ENCODE assay signal across 19 mouse cellular contexts in the genomic region with DNA sequence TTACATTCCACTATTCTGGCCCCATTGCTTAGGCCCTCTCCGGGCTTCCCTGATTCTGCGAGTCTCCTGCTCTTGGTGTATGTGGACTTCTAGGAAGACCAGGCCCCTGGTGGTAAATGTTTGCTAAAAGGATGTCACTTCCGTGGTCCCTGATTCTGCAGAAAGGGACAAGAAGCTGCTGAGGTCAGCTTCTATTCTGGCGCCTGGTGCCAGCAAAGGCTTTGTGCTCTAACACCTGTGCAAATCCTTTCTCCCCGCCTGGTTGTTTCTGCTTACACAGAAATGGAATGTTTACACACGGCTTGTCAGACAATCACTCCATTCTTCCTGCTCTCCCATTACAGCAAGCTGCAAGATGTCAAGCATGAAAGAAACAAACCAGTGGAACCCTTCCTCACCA.
DNase-seq lines count a peak whose midpoint lies in the region; ATAC-seq and TF ChIP-seq lines count a peak whose summit lies in the region.
"Had no signal": no experiment of that assay in that cellular context is flagged by ENCODE, and none has a peak within 500 bp of the region (broad histone marks: within the 10 kb centered on the region; RNA-seq: fewer than 3 reads in every experiment).

No protein-coding gene starts in this region.

- H3K27me3 ChIP-seq in hindbrain, embryonic 15.5 days = no peaks in the 10 kb centered on the region
- no peaks in the 10 kb centered on the region for H3K27me3 ChIP-seq in hindbrain, postnatal 0 days (ENCODE audit: insufficient read depth, low read length)
- no peaks in the 10 kb centered on the region for H3K27me3 ChIP-seq in lung, embryonic 14.5 days (ENCODE audit: insufficient read depth, low read length)
- no peaks in the 10 kb centered on the region for H3K27me3 ChIP-seq in stomach, embryonic 15.5 days (replicated peaks)
- no peaks in the 10 kb centered on the region for H3K27me3 ChIP-seq in thymus, adult 2 months (ENCODE audit: control insufficient read depth, insufficient read depth, low read length)
- H3K27me3 ChIP-seq: embryonic facial prominence, embryonic 15.5 days; forebrain, embryonic 13.5 days; limb, embryonic 13.5 days; neural tube, embryonic 13.5 days had no signal

- no peak overlapping the region for H3K4me2 ChIP-seq in hindbrain, embryonic 15.5 days
- H3K4me2 ChIP-seq in hindbrain, postnatal 0 days (ENCODE audit: low read depth, low read length) = no peak overlapping the region
- no peak overlapping the region for H3K4me2 ChIP-seq in lung, embryonic 14.5 days
- no peak overlapping the region for H3K4me2 ChIP-seq in stomach, embryonic 15.5 days
- H3K4me2 ChIP-seq: embryonic facial prominence, embryonic 15.5 days; forebrain, embryonic 13.5 days; heart, embryonic 15.5 days; limb, embryonic 13.5 days; neural tube, embryonic 13.5 days had no signal

- no peak for ATAC-seq in hindbrain, embryonic 15.5 days (ENCODE audit: low FRiP score, low read depth)
- ATAC-seq in hindbrain, postnatal 0 days = no peak
- ATAC-seq in lung, embryonic 14.5 days (ENCODE audit: insufficient read depth) = peak; percentile 79
- ATAC-seq in stomach, embryonic 15.5 days (ENCODE audit: insufficient read depth, low FRiP score, low read depth) = peak; percentile 87
- ATAC-seq: forebrain, embryonic 13.5 days; inflammation-experienced regulatory T-cells, adult 6 months had no signal

- no peak for TF ChIP-seq POLR2A in thymus, adult 2 months (IDR thresholded peaks at IDR 0.05; ENCODE audit: control insufficient read depth, extremely low read depth, insufficient read depth, low read length, poor library complexity)

- 46% methylated on average over 6 of the region's 6 CpGs for WGBS in hindbrain, embryonic 15.5 days
- 42% methylated on average over 6 of the region's 6 CpGs for WGBS in hindbrain, postnatal 0 days
- WGBS in lung, embryonic 14.5 days = 29% methylated on average over 6 of the region's 6 CpGs
- 27% methylated on average over 6 of the region's 6 CpGs for WGBS in large intestine, adult 2 months
- 27% methylated on average over 6 of the region's 6 CpGs for WGBS in stomach, embryonic 15.5 days
- 93% methylated on average over 6 of the region's 6 CpGs for WGBS in thymus, adult 2 months

- TF ChIP-seq CTCF in hindbrain, postnatal 0 days (IDR thresholded peaks at IDR 0.05; ENCODE audit: low read depth) = no peak
- TF ChIP-seq CTCF in lung, embryonic 14.5 days (IDR thresholded peaks at IDR 0.05; ENCODE audit: low read depth) = peak; percentile 13; the same call in 1 of the 2 replicates
- TF ChIP-seq CTCF in thymus, adult 2 months (IDR thresholded peaks at IDR 0.05; ENCODE audit: borderline replicate concordance, control insufficient read depth, extremely low read depth, insufficient read depth, low read length, poor library complexity) = no peak

- no peak for DNase-seq in hindbrain, postnatal 0 days (ENCODE audit: low spot score)
- DNase-seq in lung, embryonic 14.5 days = peak; percentile 71
- DNase-seq in lung, postnatal 14 days = no peak
- DNase-seq in large intestine, adult 2 months (ENCODE audit: low read depth, low spot score) = peak; percentile 13
- no peak for DNase-seq in thymus, adult 2 months
- DNase-seq in gastrocnemius, postnatal 25 days = no peak
- DNase-seq: adrenal gland, adult 2 months; cerebellum, adult 9-11 months; heart, adult 11 months; right cerebral cortex, adult 18-20 months had no signal

- H3K9ac ChIP-seq in hindbrain, embryonic 15.5 days = no peak overlapping the region
- no peak overlapping the region for H3K9ac ChIP-seq in hindbrain, postnatal 0 days (replicated peaks; ENCODE audit: low read length)
- no peak overlapping the region for H3K9ac ChIP-seq in lung, embryonic 14.5 days
- no peak overlapping the region for H3K9ac ChIP-seq in stomach, embryonic 15.5 days
- H3K9ac ChIP-seq: embryonic facial prominence, embryonic 15.5 days; forebrain, embryonic 13.5 days; heart, embryonic 15.5 days; limb, embryonic 13.5 days; neural tube, embryonic 13.5 days had no signal

- H3K4me1 ChIP-seq in hindbrain, embryonic 15.5 days (replicated peaks) = 0 out of 2 replicates have a peak, but pooled peaks cover 3% of the 10 kb centered on the region
- H3K4me1 ChIP-seq in hindbrain, postnatal 0 days (ENCODE audit: insufficient read depth, low read length) = no peaks in the 10 kb centered on the region
- 0 out of 2 replicates have a peak, but pooled peaks cover 4% of the 10 kb centered on the region for H3K4me1 ChIP-seq in lung, embryonic 14.5 days (ENCODE audit: insufficient read depth)
- peaks cover 8% of the 10 kb centered on the region; the same call in 1 of the 2 replicates for H3K4me1 ChIP-seq in stomach, embryonic 15.5 days
- no peaks in the 10 kb centered on the region for H3K4me1 ChIP-seq in thymus, adult 2 months (replicated peaks; ENCODE audit: control insufficient read depth, insufficient read depth, low read length)
- H3K4me1 ChIP-seq: heart, embryonic 15.5 days had no signal

- 0 out of 2 replicates have a peak overlapping the region, but pooled peaks have one; percentile 21 for H3K27ac ChIP-seq in hindbrain, embryonic 15.5 days (replicated peaks)
- H3K27ac ChIP-seq in hindbrain, postnatal 0 days = no peak overlapping the region
- peak overlapping the region; percentile 67; the same call in 1 of the 2 replicates for H3K27ac ChIP-seq in lung, embryonic 14.5 days (ENCODE audit: low read depth)
- H3K27ac ChIP-seq in stomach, embryonic 15.5 days = peak overlapping the region; percentile 65
- H3K27ac ChIP-seq in thymus, adult 2 months (ENCODE audit: control insufficient read depth, insufficient read depth, low read length) = no peak overlapping the region
- H3K27ac ChIP-seq: embryonic facial prominence, embryonic 15.5 days; forebrain, embryonic 13.5 days; heart, embryonic 15.5 days; limb, embryonic 13.5 days; macrophage; neural tube, embryonic 13.5 days had no signal

- no peak overlapping the region for H3K4me3 ChIP-seq in hindbrain, embryonic 15.5 days
- no peak overlapping the region for H3K4me3 ChIP-seq in hindbrain, postnatal 0 days (ENCODE audit: low read length)
- no peak overlapping the region for H3K4me3 ChIP-seq in lung, embryonic 14.5 days (ENCODE audit: low read depth, low read length)
- no peak overlapping the region for H3K4me3 ChIP-seq in stomach, embryonic 15.5 days (replicated peaks)
- H3K4me3 ChIP-seq in thymus, adult 2 months (ENCODE audit: control insufficient read depth, insufficient read depth, low read length) = no peak overlapping the region
- H3K4me3 ChIP-seq: embryonic facial prominence, embryonic 15.5 days; forebrain, embryonic 13.5 days; heart, embryonic 15.5 days; limb, embryonic 13.5 days; neural tube, embryonic 13.5 days had no signal

- H3K36me3 ChIP-seq in hindbrain, embryonic 15.5 days = no peaks in the 10 kb centered on the region
- no peaks in the 10 kb centered on the region for H3K36me3 ChIP-seq in hindbrain, postnatal 0 days (ENCODE audit: insufficient read depth, low read length)
- no peaks in the 10 kb centered on the region for H3K36me3 ChIP-seq in lung, embryonic 14.5 days (ENCODE audit: insufficient read depth)
- H3K36me3 ChIP-seq in stomach, embryonic 15.5 days = no peaks in the 10 kb centered on the region
- no peaks in the 10 kb centered on the region for H3K36me3 ChIP-seq in thymus, adult 2 months (ENCODE audit: control insufficient read depth, insufficient read depth, low read length)
- H3K36me3 ChIP-seq: embryonic facial prominence, embryonic 15.5 days; heart, embryonic 15.5 days; limb, embryonic 13.5 days; neural tube, embryonic 13.5 days had no signal

- H3K9me3 ChIP-seq in hindbrain, embryonic 15.5 days = no peaks in the 10 kb centered on the region
- H3K9me3 ChIP-seq in hindbrain, postnatal 0 days (ENCODE audit: low read length) = no peaks in the 10 kb centered on the region
- H3K9me3 ChIP-seq in lung, embryonic 14.5 days (ENCODE audit: low read depth, low read length) = no peaks in the 10 kb centered on the region
- H3K9me3 ChIP-seq in stomach, embryonic 15.5 days = no peaks in the 10 kb centered on the region
- H3K9me3 ChIP-seq: embryonic facial prominence, embryonic 15.5 days; forebrain, embryonic 13.5 days; heart, embryonic 15.5 days; limb, embryonic 13.5 days; neural tube, embryonic 13.5 days had no signal

Comparison
In these comparisons a context has a peak if more than half of its experiments do, and no peak if none do; other contexts are left out.
1. H3K27ac ChIP-seq: peak in hindbrain, embryonic 15.5 days (single experiment), lung, embryonic 14.5 days (single experiment) and stomach, embryonic 15.5 days (single experiment); none in hindbrain, postnatal 0 days (single experiment) and thymus, adult 2 months (single experiment).
2. DNase-seq: peak in lung, embryonic 14.5 days (single experiment) and large intestine, adult 2 months (single experiment); none in hindbrain, postnatal 0 days (single experiment), lung, postnatal 14 days (single experiment), thymus, adult 2 months (single experiment) and gastrocnemius, postnatal 25 days (single experiment).
3. ATAC-seq: peak in lung, embryonic 14.5 days (single experiment) and stomach, embryonic 15.5 days (single experiment); none in hindbrain, embryonic 15.5 days (single experiment) and hindbrain, postnatal 0 days (single experiment).